Mouse (Mus musculus) left cerebral cortex, postnatal 10 days (tissue): Measurements from ENCODE around the gene Klrg1. TPM values are rescaled to one million over a fixed set of nuclear protein-coding genes. Genes with fewer than 3 reads are reported as not detected.

ENCODE experiments used
- DNase-seq, 2 experiments: peaks; one replicate each; pipeline ENCODE4 v3.0.0; 2021 to 2022; ENCODE audit warnings: low spot score in 2 of 2, mixed read lengths in 1 of 2; ENCODE audit errors: extremely low spot score in 1 of 2
- intact Hi-C: fragments of 180-260 bp; cut with DNase I; formaldehyde crosslinking; loops from one replicate; pipeline ENCODE4 v1.15.1; 2025
- total RNA-seq, 2 experiments: library from RNA; stranded (reverse); gene quantifications; 2 replicates each; pipeline ENCODE4 v1.2.3; 2021

Klrg1 gene
- total RNA-seq: under 1 TPM; 0.24 to 0.32 TPM

- no peak for DNase-seq
- intact Hi-C loops: no loop called here
Measured at GRCm38 (mm10) chr6:122282782-122283181, at the start of gene Klrg1. Gene Klrg1 (minus strand): TSS chr6:122282882.

GRCm38 (mm10) chr6:122325361-122325975, 42.8 kb upstream of the Klrg1 start:
- DNase-seq: no peak
- intact Hi-C loops: loop anchor here (10.0 kb wide), 1 partner anchor 139 kb away; no protein-coding TSS in a partner anchor

- intact Hi-C loops: no loop called here
- no peak for DNase-seq
Measured at GRCm38 (mm10) chr6:122318726-122319125, 36.0 kb upstream of the Klrg1 start.

GRCm38 (mm10) chr6:122310187-122310820, 27.6 kb upstream of the Klrg1 start:
- intact Hi-C loops: no loop called here
- no peak for DNase-seq

GRCm38 (mm10) chr6:122309446-122309960, 26.8 kb upstream of the Klrg1 start:
- no peak for DNase-seq
- intact Hi-C loops: loop anchor here (2.0 to 5.0 kb wide), 3 partner anchors 29 to 747 kb away; no protein-coding TSS in a partner anchor

GRCm38 (mm10) chr6:122308505-122309393, 26.1 kb upstream of the Klrg1 start, which contains the start of gene M6pr:
Gene M6pr (plus strand): TSS chr6:122308720.
- peak; percentile 97 to 98 for DNase-seq
- intact Hi-C loops: loop anchor here (2.0 to 5.0 kb wide), 3 partner anchors 30 to 746 kb away; no protein-coding TSS in a partner anchor

- intact Hi-C loops: loop anchor here (2.0 to 5.0 kb wide), 3 partner anchors 31 to 746 kb away; no protein-coding TSS in a partner anchor
- no peak for DNase-seq
Measured at GRCm38 (mm10) chr6:122308136-122308504, 25.4 kb upstream of the Klrg1 start.

GRCm38 (mm10) chr6:122306707-122307106, 24.0 kb upstream of the Klrg1 start:
- no peak for DNase-seq
- intact Hi-C loops: loop anchor here (5.0 kb wide), 2 partner anchors 86 to 744 kb away; no protein-coding TSS in a partner anchor

- intact Hi-C loops: loop anchor here (1.0 to 5.0 kb wide), 3 partner anchors 49 to 743 kb away; no protein-coding TSS in a partner anchor
- DNase-seq: no peak
Measured at GRCm38 (mm10) chr6:122304790-122305555, 22.3 kb upstream of the Klrg1 start.

GRCm38 (mm10) chr6:122304355-122304754, 21.7 kb upstream of the Klrg1 start:
- intact Hi-C loops: loop anchor here (1.0 kb wide), 1 partner anchor 48 kb away; no protein-coding TSS in a partner anchor
- DNase-seq: peak; percentile 63 to 84

- intact Hi-C loops: no loop called here
- no peak for DNase-seq
Measured at GRCm38 (mm10) chr6:122303526-122303925, 20.8 kb upstream of the Klrg1 start.

GRCm38 (mm10) chr6:122302661-122303060, 20.0 kb upstream of the Klrg1 start:
- no peak for DNase-seq
- intact Hi-C loops: no loop called here

GRCm38 (mm10) chr6:122302121-122302520, 19.4 kb upstream of the Klrg1 start:
- intact Hi-C loops: no loop called here
- no peak for DNase-seq

- intact Hi-C loops: no loop called here
- DNase-seq: no peak
Measured at GRCm38 (mm10) chr6:122299621-122300133, 17.0 kb upstream of the Klrg1 start.

- no peak for DNase-seq
- intact Hi-C loops: no loop called here
Measured at GRCm38 (mm10) chr6:122298223-122298609, 15.5 kb upstream of the Klrg1 start.

GRCm38 (mm10) chr6:122297279-122298222, 14.9 kb upstream of the Klrg1 start:
- peak in 1 of 2 experiments; percentile 37 for DNase-seq
- intact Hi-C loops: no loop called here

GRCm38 (mm10) chr6:122296918-122297278, 14.2 kb upstream of the Klrg1 start:
- no peak for DNase-seq
- intact Hi-C loops: no loop called here
